Mouse (Mus musculus): ENCODE results near the gene Mrps15.
"Not testable (repeated sequence)": the region's sequence is repeated elsewhere in the genome, so short reads cannot be mapped to it uniquely, and the experiment has no call there.

The Mrps15 gene

DNA sequence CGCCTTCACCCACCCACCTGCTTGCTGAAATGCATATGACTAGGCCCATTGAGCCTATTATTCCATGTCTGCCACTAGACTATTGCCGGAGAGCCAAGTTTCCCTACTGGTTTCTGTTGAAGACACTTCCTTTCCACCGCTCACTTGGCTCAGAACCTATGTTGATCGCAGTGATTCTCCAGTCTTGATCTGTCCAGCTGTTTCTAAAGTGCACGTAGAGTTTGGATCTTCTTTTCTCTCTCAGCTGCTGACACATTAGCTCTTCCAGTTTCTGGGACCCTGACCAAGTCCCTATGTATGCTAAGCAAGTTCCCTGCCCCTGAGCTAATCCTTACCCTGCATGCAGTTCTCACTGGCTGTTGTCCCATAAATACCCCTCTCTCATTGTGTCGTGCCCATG lies 31.1 kb downstream of the Mrps15 start:
- in situ Hi-C loops (cut with MboI, MseI): no loop called here

DNA sequence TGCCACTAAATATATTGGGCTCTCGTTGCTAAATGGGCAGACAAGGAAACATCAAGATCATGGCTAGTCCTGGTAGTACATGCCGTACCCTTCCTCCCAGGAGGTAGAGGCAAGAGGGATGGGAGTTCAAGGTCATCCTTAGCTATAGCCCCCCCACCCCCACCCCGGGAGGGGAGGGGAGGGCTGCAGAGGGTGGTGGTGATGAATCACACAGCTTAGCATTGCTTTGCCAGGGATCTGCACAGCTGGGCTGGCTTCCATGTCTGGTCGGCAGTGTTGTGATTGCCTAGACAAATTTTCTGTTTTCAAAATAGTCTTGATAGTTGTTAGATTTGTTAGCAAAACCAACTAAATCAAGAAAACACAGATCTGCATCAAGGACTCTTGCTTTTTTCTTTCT lies 32.5 kb downstream of the Mrps15 start:
- in situ Hi-C loops (cut with MboI, MseI): no loop called here

- in situ Hi-C loops (cut with MboI, MseI): no loop called here
Observed at GRCm38 (mm10) chr4:126081601-126082000, 34.9 kb downstream of the Mrps15 start.

GRCm38 (mm10) chr4:126083021-126083420 lies 36.3 kb downstream of the Mrps15 start:
- in situ Hi-C loops (cut with MboI, MseI): no loop called here

GRCm38 (mm10) chr4:126084382-126084781 lies 37.7 kb downstream of the Mrps15 start:
- in situ Hi-C loops (cut with MboI, MseI): no loop called here

- in situ Hi-C loops (cut with MboI, MseI): loop anchor here (5.0 kb wide), 1 partner anchor 66 kb away; no protein-coding TSS in a partner anchor
Observed at GRCm38 (mm10) chr4:126085996-126086576, 39.4 kb downstream of the Mrps15 start.

DNA sequence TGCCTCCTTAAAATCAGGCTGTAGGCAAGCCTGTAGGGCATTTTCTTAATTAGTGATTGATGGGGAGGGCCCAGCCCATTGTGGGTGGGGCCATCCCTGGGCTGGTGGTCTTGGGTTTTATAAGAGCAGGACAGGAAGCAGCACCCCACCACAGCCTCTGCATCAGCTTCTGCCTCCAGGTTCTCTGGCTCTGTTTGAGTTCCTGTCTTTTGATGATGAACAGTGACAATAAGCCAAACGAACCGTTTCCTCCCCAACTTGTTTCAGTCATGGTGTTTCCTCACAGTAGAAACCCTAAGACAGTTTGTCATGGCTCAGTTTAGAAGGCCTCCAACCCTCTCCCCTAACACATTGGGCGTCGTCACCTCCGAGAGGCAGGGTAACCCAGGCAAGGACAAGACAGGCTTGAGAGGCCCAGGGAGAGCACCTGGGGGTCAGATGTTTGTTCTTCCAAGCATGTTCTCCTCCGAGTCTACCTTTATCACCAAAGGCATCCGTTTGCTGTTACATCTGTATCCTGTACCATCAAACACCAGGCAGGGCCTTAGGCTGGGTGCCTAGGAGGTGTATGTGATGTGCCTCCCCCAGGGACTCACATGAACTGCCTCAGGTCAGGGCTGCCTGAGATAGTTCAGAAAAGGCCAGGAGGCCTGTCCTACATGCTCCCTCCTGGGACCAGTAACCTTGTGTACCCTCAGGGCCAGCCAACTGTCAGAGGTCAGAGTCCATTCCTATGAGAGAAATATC lies 43.5 kb downstream of the Mrps15 start:
- in situ Hi-C loops (cut with MboI, MseI): no loop called here

GRCm38 (mm10) chr4:126090848-126091124 lies 44.1 kb downstream of the Mrps15 start:
- in situ Hi-C loops (cut with MboI, MseI): no loop called here

- in situ Hi-C loops (cut with MboI, MseI): no loop called here
Observed at GRCm38 (mm10) chr4:126091873-126092272, 45.1 kb downstream of the Mrps15 start.

DNA sequence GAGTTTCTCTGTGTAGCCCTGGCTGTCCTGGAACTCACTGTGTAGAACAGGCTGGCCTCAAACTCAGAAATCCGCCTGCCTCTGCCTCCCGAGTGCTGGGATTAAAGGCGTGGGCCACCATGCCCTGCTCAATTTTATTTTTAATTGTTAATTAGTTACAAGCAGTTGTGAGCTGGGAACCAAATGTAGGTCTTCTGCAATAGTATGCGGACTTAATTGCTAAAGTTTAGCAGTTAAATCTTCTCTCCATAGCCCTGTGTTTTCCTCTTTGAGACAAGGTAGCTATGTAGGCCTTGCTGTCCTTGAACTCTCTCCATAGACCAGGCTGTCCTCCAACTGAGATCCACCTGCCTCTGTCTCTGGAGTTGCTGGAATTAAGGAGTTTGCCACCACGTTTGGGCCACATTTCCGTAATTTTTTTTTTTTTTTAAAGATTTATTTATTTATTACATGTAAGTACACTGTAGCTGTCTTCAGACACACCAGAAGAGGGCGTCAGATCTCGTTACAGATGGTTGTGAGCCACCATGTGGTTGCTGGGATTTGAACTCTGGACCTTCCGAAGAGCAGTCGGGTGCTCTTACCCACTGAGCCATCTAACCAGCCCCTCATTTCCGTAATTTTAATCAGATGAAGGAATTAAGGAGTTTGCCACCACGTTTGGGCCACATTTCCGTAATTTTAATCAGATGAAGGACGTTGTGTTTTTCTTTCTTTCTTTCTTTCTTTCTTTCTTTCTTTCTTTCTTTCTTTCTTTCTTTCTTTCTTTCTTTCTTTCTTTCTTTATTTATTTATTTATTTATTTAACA lies 49.1 kb downstream of the Mrps15 start:
- in situ Hi-C loops (cut with MboI, MseI): not testable (repeated sequence)

GRCm38 (mm10) chr4:126096464-126097111 lies 49.9 kb downstream of the Mrps15 start, which contains the start of gene Lsm10:
Gene Lsm10 (plus strand): TSS chr4:126096623.
- in situ Hi-C loops (cut with MboI, MseI): no loop called here

GRCm38 (mm10) chr4:126097711-126098253 lies 51.1 kb downstream of the Mrps15 start:
- in situ Hi-C loops (cut with MboI, MseI): no loop called here

GRCm38 (mm10) chr4:126099365-126099764 lies 52.6 kb downstream of the Mrps15 start:
- in situ Hi-C loops (cut with MboI, MseI): no loop called here

DNA sequence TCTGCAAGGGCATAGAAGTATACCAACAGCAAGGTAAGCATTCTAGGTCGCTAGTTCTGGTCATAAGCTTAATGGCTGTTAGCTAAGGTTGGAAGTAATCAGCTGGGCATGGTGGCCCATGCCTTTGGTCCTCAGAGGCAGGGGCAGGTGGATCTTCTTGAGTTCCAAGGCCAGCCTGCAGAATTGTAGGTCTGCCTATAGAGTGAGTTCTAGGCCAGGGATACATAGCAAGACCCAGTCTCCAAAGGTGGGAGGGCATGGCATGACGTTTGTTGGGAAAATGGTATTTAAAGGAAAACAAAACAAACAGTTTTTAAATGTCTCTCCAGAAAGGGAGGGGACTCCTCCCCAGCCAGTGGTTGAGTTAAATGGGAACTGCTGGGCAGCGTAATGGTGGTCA lies 54.0 kb downstream of the Mrps15 start:
- in situ Hi-C loops (cut with MboI, MseI): no loop called here

DNA sequence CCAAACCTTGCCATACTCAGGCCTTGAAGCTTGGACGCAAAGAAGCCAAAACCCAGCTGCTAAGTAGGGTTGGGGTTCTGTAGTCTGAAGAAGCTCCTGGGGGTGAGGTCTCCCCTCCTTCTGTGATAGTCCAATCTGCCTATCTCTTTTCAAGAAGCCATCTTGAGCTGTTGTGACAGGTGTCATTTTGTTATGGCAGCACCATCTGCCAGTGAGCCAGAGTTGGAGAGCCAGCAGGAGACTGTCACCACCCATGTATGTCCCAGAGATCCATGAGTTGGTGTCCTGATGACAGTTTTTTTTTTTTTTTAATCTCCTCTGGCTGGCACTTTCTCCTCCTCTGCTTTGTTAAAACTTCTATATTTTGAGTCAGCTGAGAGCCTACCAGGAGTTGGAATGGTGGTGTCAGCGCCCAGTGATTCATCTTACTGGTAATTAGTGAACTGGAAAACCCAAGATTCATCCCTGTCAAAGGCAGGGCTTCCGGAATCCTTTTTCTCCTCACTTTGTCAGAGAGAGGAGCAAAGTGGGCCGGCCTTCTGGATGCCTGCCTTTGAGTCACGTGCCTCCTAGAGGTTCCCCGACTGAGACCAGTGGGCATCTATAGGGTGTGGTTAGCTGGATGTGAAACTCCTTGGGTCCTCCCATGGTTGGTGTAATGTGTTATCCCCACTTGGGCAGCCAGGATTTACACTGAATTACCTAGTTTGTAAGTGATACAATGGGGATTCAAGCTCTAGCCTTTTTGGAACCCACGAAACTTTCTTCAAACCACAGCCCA lies 55.5 kb downstream of the Mrps15 start:
- in situ Hi-C loops (cut with MboI, MseI): no loop called here

DNA sequence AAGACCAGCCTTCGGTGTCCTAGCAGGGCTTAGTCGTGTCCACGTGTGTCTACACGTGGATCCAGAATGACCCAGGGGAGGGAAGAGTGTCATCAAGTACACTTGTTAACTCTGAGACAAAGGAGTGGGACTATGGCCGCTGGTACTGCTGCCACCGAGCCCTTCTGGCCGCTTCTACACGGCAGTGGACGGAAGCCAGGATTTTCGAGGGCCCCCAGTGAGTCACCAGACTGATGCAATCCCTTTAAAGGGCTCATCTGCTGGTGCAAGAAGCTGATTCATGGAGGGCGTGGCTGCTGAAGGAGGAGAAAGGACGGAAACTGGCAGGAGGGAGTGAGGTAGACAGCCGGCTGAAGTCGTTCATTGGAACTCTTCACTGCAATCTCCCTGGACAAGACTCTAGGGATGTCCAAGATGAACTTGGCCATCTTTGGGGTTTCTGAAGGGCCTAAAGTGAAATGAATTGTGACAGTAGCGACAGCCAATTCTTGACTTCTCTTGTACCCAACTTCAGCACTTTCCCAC lies 56.4 kb downstream of the Mrps15 start:
- in situ Hi-C loops (cut with MboI, MseI): no loop called here

DNA sequence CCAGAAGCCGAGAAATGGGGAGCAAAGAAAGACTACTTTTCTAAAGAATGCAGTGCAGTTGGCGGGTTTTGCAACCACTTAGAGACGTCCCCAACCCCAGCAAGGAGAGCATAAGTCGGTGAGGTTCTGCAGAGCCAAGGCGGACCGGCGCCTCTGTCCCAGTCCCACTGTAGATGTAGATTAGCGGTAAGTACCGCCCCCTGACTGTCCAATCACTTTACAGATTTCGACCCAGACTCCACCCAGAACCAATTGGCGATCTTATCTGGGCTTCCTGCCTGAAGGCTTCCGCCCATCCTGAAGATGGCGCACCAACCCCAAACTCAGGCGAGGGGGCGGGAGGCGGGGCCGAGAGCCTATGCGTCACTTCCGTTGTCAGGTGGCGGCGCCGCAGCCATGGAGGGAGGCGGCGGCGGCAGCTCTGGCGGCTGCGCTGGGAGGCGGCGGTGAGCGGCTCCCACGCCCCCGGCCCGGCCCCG lies 56.9 kb downstream of the Mrps15 start, which contains the start of gene Stk40:
Gene Stk40, plus strand, starts transcription at position 368 of the 479 bp plus-strand sequence.
- in situ Hi-C loops (cut with MboI, MseI): no loop called here

DNA sequence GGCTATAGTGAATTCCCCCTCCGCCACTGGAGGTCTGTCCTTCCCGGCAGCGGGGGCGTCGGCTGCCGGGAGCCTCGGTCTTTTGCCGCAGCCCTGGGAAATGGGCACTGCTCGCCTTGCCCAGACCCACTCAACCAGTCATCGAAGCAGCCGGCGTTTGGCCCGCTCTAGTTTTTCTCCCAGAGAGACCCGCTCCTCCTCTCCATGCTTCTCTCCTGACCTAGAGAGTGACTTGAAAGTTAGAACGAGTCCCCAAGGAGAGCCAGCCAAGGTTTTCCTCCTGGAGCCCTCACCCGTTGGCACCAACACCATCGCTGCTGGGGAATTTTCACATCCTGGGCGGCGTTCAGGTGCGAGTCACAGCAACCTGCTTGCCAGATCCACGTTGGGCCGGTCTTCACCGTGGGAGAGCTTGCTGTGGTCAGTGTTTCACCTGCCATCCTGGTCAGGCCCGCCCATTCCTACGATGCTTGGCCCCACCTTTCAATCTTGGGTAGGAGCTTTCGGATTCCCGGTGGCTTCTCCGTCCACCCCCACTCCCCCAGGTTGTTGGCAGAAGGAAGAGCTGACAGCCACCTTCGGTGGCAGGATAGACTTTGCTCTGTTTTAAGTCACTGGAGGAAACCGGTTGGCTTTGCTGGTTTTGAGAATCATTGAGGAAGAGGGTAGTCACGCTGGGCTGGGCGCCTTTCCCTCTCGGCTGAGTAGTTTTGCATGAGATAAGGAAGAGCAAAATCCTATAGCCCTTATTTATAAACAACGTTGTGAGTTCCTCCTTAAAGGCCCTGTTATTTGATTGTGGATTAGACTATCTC lies 57.7 kb downstream of the Mrps15 start:
- in situ Hi-C loops (cut with MboI, MseI): loop anchor here (5.0 kb wide), 1 partner anchor 83 kb away; no protein-coding TSS in a partner anchor
